Mouse (Mus musculus) intestine, postnatal 0 days (tissue): ENCODE results near the gene Dock9. TPM values are rescaled to one million over a fixed set of nuclear protein-coding genes. Genes with fewer than 3 reads are reported as not detected.
"Not testable (repeated sequence)": the region's sequence is repeated elsewhere in the genome, so short reads cannot be mapped to it uniquely, and the experiment has no call there.

Source experiments
- ATAC-seq: fragments of 200-750 bp; cut with Nextera tagmentation; 2 replicates; pipeline ENCODE4 v1.8.0; 2017; ENCODE audit warnings: mild to moderate bottlenecking, moderate TSS enrichment, moderate library complexity
- H3K27ac ChIP-seq: fragments of 300-500 bp; sonication (generic); 2 replicates; pipeline ENCODE4 v1.5.1; 2014; ENCODE audit warnings: mild to moderate bottlenecking, low read depth, low read length, moderate library complexity
- H3K27me3 ChIP-seq: fragments of 300-500 bp; sonication (generic); replicated peaks from 2 replicates; pipeline ENCODE4 v1.6.1; 2014; ENCODE audit warnings: low read length, mixed read lengths; ENCODE audit not compliant: control insufficient read depth, insufficient read depth
- H3K36me3 ChIP-seq: fragments of 300-500 bp; sonication (generic); 2 replicates; pipeline ENCODE4 v1.6.1; 2014; ENCODE audit warnings: mild to moderate bottlenecking, moderate library complexity; ENCODE audit not compliant: control insufficient read depth, insufficient read depth
- H3K4me1 ChIP-seq: fragments of 300-500 bp; sonication (generic); replicated peaks from 2 replicates; pipeline ENCODE4 v1.6.1; 2014; ENCODE audit warnings: antibody characterized with exemption, low read length, mixed read lengths; ENCODE audit not compliant: control insufficient read depth, insufficient read depth
- H3K4me2 ChIP-seq: fragments of 300-500 bp; sonication (generic); replicated peaks from 2 replicates; pipeline ENCODE4 v1.6.1; 2014; ENCODE audit warnings: low read depth, mild to moderate bottlenecking, moderate library complexity
- H3K4me3 ChIP-seq: fragments of 300-500 bp; sonication (generic); 2 replicates; pipeline ENCODE4 v1.5.1; 2014; ENCODE audit warnings: low read depth, low read length
- H3K9ac ChIP-seq: fragments of 300-500 bp; sonication (generic); 2 replicates; pipeline ENCODE4 v1.6.1; 2014; ENCODE audit warnings: mild to moderate bottlenecking, low read depth, low read length
- H3K9me3 ChIP-seq: fragments of 300-500 bp; sonication (generic); 2 replicates; pipeline ENCODE4 v1.6.1; 2016; ENCODE audit warnings: mixed run types; ENCODE audit not compliant: control insufficient read depth
- CTCF ChIP-seq: sonication (generic); IDR thresholded peaks from 2 replicates; pipeline ENCODE4 v1.5.1; 2016; ENCODE audit warnings: low read depth, mild to moderate bottlenecking, control low read depth, antibody characterized with exemption, moderate library complexity
- whole genome bisulfite sequencing: fragments of 180-500 bp; shearing (Covaris S2); extraction: QIAGEN DNeasy Blood & Tissue Kit; methylation state at CpG from one replicate; pipeline ENCODE4 v1.1.7; 2014; 5-methylcytosine and 5-hydroxymethylcytosine counted together
- polyA plus RNA-seq: library from polyadenylated mRNA; unstranded; fragments of >200 nt; fragmentation: Nextera tagmentation; extraction: Ambion mirVana; gene quantifications from 2 replicates; pipeline ENCODE4 v1.2.1, GENCODE M21; 2015

Gene Dock9
- polyA plus RNA-seq, 1 experiment from 2014 or later: 6.2 TPM

GRCm38 (mm10) chr14:121722774-121723173 is 74.9 kb downstream of the Dock9 start:
- H3K36me3 ChIP-seq: no peaks in the 10 kb centered on the region
- no peaks in the 10 kb centered on the region for H3K4me1 ChIP-seq
- H3K27ac ChIP-seq: no peak overlapping the region
- H3K27me3 ChIP-seq: no peaks in the 10 kb centered on the region
- no peak for TF ChIP-seq CTCF
- H3K9ac ChIP-seq: no peak overlapping the region
- 41% methylated on average over 8 of the region's 8 CpGs for WGBS
- ATAC-seq: no peak
- H3K9me3 ChIP-seq: no peaks in the 10 kb centered on the region
- no peak overlapping the region for H3K4me2 ChIP-seq
- H3K4me3 ChIP-seq: no peak overlapping the region

- Histone ChIP-seq H3K36me3 (no peaks in the 10 kb centered on the region), H3K27me3 (no peaks in the 10 kb centered on the region), H3K27ac (no peak overlapping the region), H3K4me3 (no peak overlapping the region), H3K4me1 (no peaks in the 10 kb centered on the region), H3K4me2 (no peak overlapping the region), H3K9me3 (no peaks in the 10 kb centered on the region), H3K9ac (no peak overlapping the region)
- no peak for TF ChIP-seq CTCF
- WGBS: 47% methylated on average over 5 of the region's 5 CpGs
- no peak for ATAC-seq
These were observed 76.2 kb downstream of the Dock9 start for GRCm38 (mm10) chr14:121721431-121721830.

DNA sequence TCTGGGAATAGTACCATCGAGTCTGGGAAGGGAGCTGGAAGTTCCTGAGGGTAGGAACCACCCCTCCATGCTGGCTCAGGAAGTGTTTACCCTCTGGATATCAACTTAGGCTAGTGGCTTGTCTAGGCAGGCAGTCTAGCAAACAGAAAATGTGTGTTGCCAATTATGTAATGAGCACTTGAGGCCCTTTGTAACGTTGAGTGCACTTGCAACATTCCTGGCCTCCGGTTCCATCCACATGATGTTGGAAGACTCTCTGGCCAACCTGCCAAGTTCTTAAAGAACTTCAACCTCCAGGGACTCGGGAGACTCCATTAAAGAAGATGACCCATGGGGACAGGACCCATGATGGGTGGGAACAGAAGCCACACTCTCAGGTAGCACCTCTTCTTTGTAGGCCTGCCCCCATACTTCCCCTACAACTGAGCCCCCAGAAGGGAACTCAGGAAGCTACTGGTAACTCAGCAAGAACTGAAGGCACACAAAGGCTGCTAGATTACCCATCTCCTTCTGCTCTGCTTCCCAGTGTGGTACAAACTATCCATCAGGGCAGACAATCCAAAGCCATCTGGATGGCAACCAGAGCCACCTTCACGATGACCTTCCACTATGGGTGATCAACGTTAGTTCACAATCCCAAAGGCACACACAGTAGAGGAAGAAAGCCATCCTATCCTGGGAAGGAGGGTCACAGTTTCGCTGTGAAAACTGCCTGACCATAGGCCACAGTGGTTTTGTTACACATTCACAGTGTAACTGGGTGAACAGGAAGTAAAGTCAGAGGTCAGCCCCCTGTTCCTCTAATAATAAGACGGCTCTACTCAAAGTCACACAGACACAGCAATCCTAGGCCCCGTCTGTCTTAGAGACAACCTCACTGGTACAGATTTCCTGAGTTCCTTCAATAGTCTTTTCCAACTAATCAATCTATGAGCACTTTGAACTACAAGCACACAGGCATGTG is 77.7 kb downstream of the Dock9 start:
- Histone ChIP-seq H3K27me3 (no peaks in the 10 kb centered on the region), H3K36me3 (no peaks in the 10 kb centered on the region), H3K9me3 (no peaks in the 10 kb centered on the region), H3K27ac (no peak overlapping the region), H3K9ac (no peak overlapping the region), H3K4me3 (no peak overlapping the region), H3K4me1 (no peaks in the 10 kb centered on the region), H3K4me2 (no peak overlapping the region)
- 66% methylated on average over 9 of the region's 9 CpGs for WGBS
- no peak for TF ChIP-seq CTCF
- ATAC-seq: no peak

DNA sequence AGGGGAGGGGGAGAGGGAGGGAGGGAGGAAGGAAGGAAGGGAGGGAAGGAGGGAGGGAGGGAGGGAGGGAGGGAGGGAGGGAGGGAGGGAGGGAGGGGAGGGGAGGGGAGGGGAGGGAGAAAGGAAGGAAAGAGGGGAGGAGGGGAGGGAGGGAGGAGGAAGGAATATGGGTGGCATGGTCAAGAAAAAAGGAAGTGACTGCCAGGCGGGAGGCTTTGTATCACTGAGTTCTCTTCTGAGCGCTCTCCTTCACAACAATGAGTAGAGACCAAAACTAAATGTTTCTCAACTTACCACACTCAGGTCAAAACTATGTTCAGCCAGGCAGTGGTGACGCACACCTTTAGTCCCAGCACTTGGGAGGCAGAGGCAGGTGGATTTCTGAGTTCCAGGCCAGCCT is 82.8 kb downstream of the Dock9 start:
- H3K4me3 ChIP-seq: not testable (repeated sequence)

DNA sequence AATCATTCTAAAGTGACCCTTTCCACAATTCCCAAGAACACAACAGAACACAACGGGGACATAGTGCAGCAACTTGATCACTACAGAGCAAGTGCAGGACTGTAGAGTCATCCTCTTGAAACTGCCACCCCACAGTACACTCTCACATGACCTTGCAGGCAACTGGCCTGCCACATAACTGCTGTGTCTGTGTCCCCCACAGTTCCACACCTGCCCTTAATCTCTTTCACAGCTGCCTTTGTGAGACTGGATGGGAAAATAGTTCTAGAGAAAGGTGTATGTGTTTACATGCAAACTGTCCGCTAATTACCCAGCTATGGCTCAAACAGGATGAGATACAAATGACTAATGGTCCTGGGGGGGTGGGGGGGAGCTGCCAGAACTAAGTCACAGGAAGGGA is 83.4 kb downstream of the Dock9 start:
- no peak overlapping the region for H3K9ac ChIP-seq
- 65% methylated on average over 2 of the region's 2 CpGs for WGBS
- H3K27ac ChIP-seq: no peak overlapping the region

More for the DNA sequence above, 82.8 kb downstream of the Dock9 start:
- H3K4me2 ChIP-seq, H3K36me3 ChIP-seq, H3K27ac ChIP-seq, H3K9ac ChIP-seq, ATAC-seq, H3K9me3 ChIP-seq, H3K27me3 ChIP-seq, H3K4me1 ChIP-seq: not testable (repeated sequence)
- WGBS: 92% methylated on average over 3 of the region's 3 CpGs

DNA sequence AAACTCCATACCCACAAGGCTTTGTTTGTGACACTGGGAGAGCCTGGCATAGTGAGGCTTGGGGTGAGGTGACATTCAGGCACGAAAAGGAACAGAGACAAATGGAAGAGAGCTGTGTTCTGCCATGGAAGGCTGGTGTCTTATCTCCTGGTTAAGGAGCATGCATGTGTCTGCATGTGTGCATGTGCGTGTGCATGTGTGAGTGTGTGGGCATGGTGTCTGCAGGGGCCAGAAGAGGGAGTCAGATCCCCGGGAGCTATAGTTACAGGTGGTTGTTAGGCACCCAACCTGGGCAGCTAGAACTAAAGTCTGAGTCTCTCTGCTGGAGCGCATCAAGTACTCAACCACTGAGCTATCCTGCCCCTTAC is 83.8 kb downstream of the Dock9 start:
- Histone ChIP-seq H3K4me2 (no peak overlapping the region), H3K27ac (no peak overlapping the region), H3K9me3 (no peaks in the 10 kb centered on the region), H3K4me1 (no peaks in the 10 kb centered on the region), H3K4me3 (no peak overlapping the region), H3K36me3 (no peaks in the 10 kb centered on the region), H3K27me3 (no peaks in the 10 kb centered on the region), H3K9ac (no peak overlapping the region)
- no peak for TF ChIP-seq CTCF
- ATAC-seq: no peak
- 82% methylated on average over 4 of the region's 4 CpGs for WGBS

More for the DNA sequence above, 83.4 kb downstream of the Dock9 start:
- Histone ChIP-seq H3K27me3 (no peaks in the 10 kb centered on the region), H3K4me1 (no peaks in the 10 kb centered on the region), H3K4me3 (no peak overlapping the region), H3K36me3 (no peaks in the 10 kb centered on the region), H3K9me3 (no peaks in the 10 kb centered on the region), H3K4me2 (no peak overlapping the region)
- TF ChIP-seq CTCF: no peak
- no peak for ATAC-seq
